Mouse (Mus musculus) C2C12 (cell line): ENCODE measurements around the gene Mterf1b. TPM values are rescaled to one million over a fixed set of nuclear protein-coding genes. Genes with fewer than 3 reads are reported as not detected.
"Not testable (repeated sequence)": the region's sequence is repeated elsewhere in the genome, so short reads cannot be mapped to it uniquely, and the experiment has no call there.

Experiments used
- H3K27me3 ChIP-seq: one replicate; pipeline ENCODE4 v1.6.1; 2011; ENCODE audit not compliant: control insufficient read depth, insufficient read depth, insufficient read length
- H3K36me3 ChIP-seq: one replicate; pipeline ENCODE4 v1.6.1; 2011; ENCODE audit not compliant: control insufficient read depth, insufficient read depth
- H3K4me3 ChIP-seq: one replicate; pipeline ENCODE4 v1.5.1; 2011; ENCODE audit warnings: mild to moderate bottlenecking, control low read depth; ENCODE audit not compliant: poor library complexity, insufficient read depth, severe bottlenecking
- H3K79me2 ChIP-seq: one replicate; pipeline ENCODE4 v1.6.1; 2011; ENCODE audit not compliant: control insufficient read depth, insufficient read depth
- H3K79me3 ChIP-seq: one replicate; pipeline ENCODE4 v1.6.1; 2011; ENCODE audit warnings: low read depth, control low read depth
- H3ac ChIP-seq: one replicate; pipeline ENCODE3; 2011; ENCODE audit warnings: low read depth; ENCODE audit not compliant: control insufficient read depth, insufficient read length
- CEBPB ChIP-seq: IDR thresholded peaks from one replicate; pipeline ENCODE4 v1.6.1; 2011; ENCODE audit warnings: low read depth, mild to moderate bottlenecking, control low read depth, moderate library complexity
- CTCF ChIP-seq: IDR thresholded peaks from one replicate; pipeline ENCODE4 v1.5.1; 2011; ENCODE audit not compliant: control insufficient read depth, insufficient read depth, insufficient read length
- FOSL1 ChIP-seq: IDR thresholded peaks from one replicate; pipeline ENCODE4 v1.8.0; 2011; ENCODE audit warnings: mild to moderate bottlenecking, low read length; ENCODE audit not compliant: poor library complexity, insufficient read depth, severe bottlenecking
- MAX ChIP-seq: IDR thresholded peaks from one replicate; pipeline ENCODE4 v1.6.1; 2011; ENCODE audit warnings: mild to moderate bottlenecking, control low read depth
- MYOD1 ChIP-seq: IDR thresholded peaks from one replicate; pipeline ENCODE4 v1.6.1; 2011; ENCODE audit warnings: low read depth; ENCODE audit not compliant: control insufficient read depth, insufficient read length
- MYOG ChIP-seq: IDR thresholded peaks from one replicate; pipeline ENCODE4 v1.6.1; 2011; ENCODE audit not compliant: control insufficient read depth, insufficient read length; ENCODE audit errors: extremely low read depth
- USF1 ChIP-seq: IDR thresholded peaks from one replicate; pipeline ENCODE4 v1.6.1; 2011; ENCODE audit warnings: low read depth, mild to moderate bottlenecking, control low read depth, moderate library complexity
- polyA plus RNA-seq: library from polyadenylated mRNA; unstranded; fragments of >200 nt; fragmentation: generic; extraction: Trizol; gene quantifications from one replicate; pipeline ENCODE4 v1.2.1, GENCODE M21; 2012; ENCODE audit warnings: missing spikeins

Gene Mterf1b
- polyA plus RNA-seq, 1 experiment = 0.88 TPM

DNA sequence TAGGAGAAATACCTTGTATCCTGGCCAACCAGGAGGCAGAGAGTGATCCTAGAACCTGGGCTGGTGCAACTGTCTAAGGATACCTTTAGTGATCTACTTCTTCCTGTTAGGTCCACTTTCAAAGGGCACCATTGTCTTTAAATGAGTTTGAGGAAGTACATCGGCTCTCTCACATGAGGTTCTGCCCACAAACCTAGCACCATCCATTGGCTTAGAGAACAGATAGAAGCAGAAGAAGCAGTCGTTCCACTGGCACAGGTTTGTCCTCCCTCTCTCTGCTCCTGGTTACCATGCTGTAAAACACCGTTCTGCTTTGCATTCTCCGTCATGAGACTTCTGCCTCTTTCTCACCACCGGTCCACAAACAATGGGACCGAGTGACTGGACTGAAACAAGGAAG lies 12.8 kb upstream of the Mterf1b start:
- H3K27me3 ChIP-seq = no peaks in the 10 kb centered on the region
- no peaks in the 10 kb centered on the region for H3K79me2 ChIP-seq
- no peak overlapping the region for H3ac ChIP-seq
- no peak overlapping the region for H3K4me3 ChIP-seq
- H3K79me3 ChIP-seq = no peaks in the 10 kb centered on the region
- H3K36me3 ChIP-seq = no peaks in the 10 kb centered on the region
- no peak for TF ChIP-seq FOSL1
- TF ChIP-seq MYOG = no peak
- TF ChIP-seq MYOD1 = no peak
- no peak for TF ChIP-seq CTCF
- TF ChIP-seq MAX = no peak
- no peak for TF ChIP-seq CEBPB
- TF ChIP-seq USF1 = no peak

DNA sequence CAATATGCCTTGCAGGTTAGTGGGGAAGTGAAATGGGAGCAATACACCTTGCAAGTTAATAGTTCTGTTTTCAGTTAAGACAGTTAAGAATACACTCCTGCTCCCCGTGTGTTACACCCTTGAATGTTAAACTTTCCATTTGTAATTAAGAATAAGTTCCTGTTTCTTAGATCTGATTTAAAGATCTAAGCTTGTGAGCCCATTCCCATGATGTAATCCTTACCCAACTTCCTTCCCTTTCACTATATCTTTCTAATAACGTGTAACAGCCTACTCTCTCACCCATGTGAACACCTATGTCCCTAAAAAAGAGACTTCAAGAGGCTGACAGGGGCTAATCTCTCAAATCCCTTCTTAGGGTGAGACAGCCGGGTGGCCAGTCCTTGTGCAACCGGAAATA lies 5.4 kb upstream of the Mterf1b start:
- Histone ChIP-seq H3K79me3 (no peaks in the 10 kb centered on the region), H3K4me3 (no peak overlapping the region), H3K36me3 (no peaks in the 10 kb centered on the region), H3K79me2 (no peaks in the 10 kb centered on the region), H3ac (no peak overlapping the region), H3K27me3 (no peaks in the 10 kb centered on the region)
- no peak for TF ChIP-seq MYOD1
- TF ChIP-seq USF1 = no peak
- TF ChIP-seq CTCF = no peak
- TF ChIP-seq MAX = no peak
- TF ChIP-seq MYOG = no peak

DNA sequence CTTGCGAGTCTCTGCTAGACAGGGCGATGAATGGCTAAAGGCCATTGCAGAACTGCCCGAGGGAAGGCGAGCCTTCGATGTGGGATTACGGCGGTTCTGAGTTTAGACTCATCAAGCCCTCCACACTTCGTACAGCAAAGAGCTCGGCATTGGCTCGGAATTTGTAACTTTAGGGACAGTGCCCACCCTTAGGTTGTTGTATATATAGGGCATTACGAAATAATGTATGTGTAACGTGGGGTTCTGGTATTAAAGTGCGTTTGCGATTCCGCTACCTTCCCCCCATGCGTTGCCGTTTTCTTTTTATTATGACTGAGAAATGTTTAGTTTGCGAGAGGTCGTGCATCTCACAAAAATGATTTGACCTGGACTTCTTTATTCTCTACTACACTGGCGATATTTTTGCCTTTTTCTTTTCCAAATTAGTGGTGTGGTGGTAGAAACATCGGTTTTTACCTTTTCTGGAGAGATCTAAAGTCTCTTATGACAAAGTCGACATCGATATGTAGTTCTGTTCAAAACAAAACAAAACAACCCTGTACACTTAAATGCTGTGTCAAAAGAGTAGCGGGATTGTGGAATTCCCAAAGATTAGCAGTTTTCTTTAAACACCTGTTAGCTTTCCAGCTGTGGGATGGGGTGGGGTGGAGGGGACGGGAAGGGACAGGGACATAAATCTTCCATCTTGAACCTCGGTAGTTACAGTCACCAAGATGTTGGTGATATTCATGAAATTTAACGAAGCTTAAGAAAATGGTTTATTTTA lies 497 bp downstream of the Mterf1b start:
- H3K79me3 ChIP-seq, H3K79me2 ChIP-seq, H3K27me3 ChIP-seq, H3ac ChIP-seq, H3K36me3 ChIP-seq: not testable (repeated sequence)
- H3K4me3 ChIP-seq = peak overlapping the region; percentile 21

DNA sequence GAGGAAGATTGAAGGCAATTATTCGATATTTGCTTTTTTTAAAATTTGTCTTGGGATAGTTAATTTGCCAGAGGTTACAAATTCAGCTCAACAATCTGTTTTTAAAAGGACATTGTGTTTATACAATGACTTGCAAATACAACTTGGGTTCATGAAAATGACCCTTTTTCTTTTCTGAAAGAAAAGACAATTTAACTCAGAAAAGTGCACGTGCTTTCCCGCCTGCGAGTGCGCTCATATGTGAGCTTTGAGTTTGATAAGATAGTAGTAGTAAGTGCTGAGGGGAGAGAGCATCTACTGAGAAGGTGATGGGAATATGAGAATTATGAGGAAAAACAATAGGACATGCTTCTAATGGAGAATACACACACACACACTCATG lies 1.1 kb downstream of the Mterf1b start:
- no peak for TF ChIP-seq MYOG
- no peak for TF ChIP-seq FOSL1
- no peak for TF ChIP-seq MAX
- no peak for TF ChIP-seq MYOD1
- no peak for TF ChIP-seq CEBPB
- TF ChIP-seq CTCF = no peak
- TF ChIP-seq USF1 = no peak
- H3K79me3 ChIP-seq = peaks cover 2% of the 10 kb centered on the region
- no peaks in the 10 kb centered on the region for H3K36me3 ChIP-seq
- H3K4me3 ChIP-seq = peak overlapping the region; percentile 21
- H3K79me2 ChIP-seq = no peaks in the 10 kb centered on the region
- H3K27me3 ChIP-seq = no peaks in the 10 kb centered on the region
- H3ac ChIP-seq = no peak overlapping the region

GRCm38 (mm10) chr5:4194166-4194565 lies 2.0 kb downstream of the Mterf1b start:
- Histone ChIP-seq H3K79me2 (no peaks in the 10 kb centered on the region), H3K36me3 (no peaks in the 10 kb centered on the region), H3K4me3 (no peak overlapping the region), H3ac (no peak overlapping the region), H3K27me3 (no peaks in the 10 kb centered on the region), H3K79me3 (peaks cover 2% of the 10 kb centered on the region)
- TF ChIP-seq MAX (no peak), CEBPB (no peak), CTCF (no peak), MYOD1 (no peak), MYOG (no peak), USF1 (no peak), FOSL1 (no peak)

DNA sequence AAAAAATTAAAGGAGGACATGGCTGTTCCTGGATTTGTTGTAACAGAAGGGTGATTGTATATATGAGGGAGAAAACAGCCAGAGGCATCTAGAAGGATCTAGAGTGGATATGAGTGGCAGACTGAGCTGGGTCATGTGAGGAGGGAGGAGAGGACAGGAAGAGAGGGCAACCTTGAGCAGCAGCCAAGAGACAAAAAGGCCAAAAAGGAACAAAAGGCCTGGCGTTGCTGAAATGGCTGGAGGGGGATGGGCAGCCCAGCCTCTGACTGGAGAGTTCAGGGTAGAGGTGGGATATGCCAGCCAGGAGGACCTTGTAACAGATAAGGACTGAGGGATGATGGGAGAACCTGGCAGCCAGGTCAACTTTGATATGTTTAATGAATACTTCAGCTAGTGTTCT lies 2.9 kb downstream of the Mterf1b start:
- no peaks in the 10 kb centered on the region for H3K36me3 ChIP-seq
- H3K79me3 ChIP-seq = peaks cover 2% of the 10 kb centered on the region
- TF ChIP-seq CEBPB (no peak), MYOG (no peak)
- no peaks in the 10 kb centered on the region for H3K79me2 ChIP-seq
- H3K4me3 ChIP-seq = no peak overlapping the region
- H3K27me3 ChIP-seq = no peaks in the 10 kb centered on the region
- no peak overlapping the region for H3ac ChIP-seq
